Mouse (Mus musculus) liver, postnatal 0 days (tissue): ENCODE measurements at regions not wholly inside any gene's neighbourhood (a gene's known extent, or its start where the extent isn't known, plus 50 kb on each side); places are given as distances from the start of the nearest gene placed in this dataset.

Source experiments
- ATAC-seq: fragments of 200-750 bp; cut with Nextera tagmentation; 2 replicates; pipeline ENCODE4 v1.8.0; 2017; ENCODE audit warnings: mild to moderate bottlenecking, moderate library complexity
- DNase-seq: peaks from one replicate; pipeline ENCODE4 v3.0.0-alpha.2; 2016
- H3K27ac ChIP-seq: fragments of 300-500 bp; sonication (generic); 2 replicates; pipeline ENCODE4 v1.5.1; 2014; ENCODE audit warnings: antibody characterized with exemption, moderate library complexity, mild to moderate bottlenecking, low read depth
- H3K27me3 ChIP-seq: fragments of 300-500 bp; sonication (generic); 2 replicates; pipeline ENCODE4 v1.6.1; 2014; ENCODE audit warnings: low read length, control low read depth, mixed read lengths; ENCODE audit not compliant: insufficient read depth
- H3K36me3 ChIP-seq: fragments of 300-500 bp; sonication (generic); replicated peaks from 2 replicates; pipeline ENCODE4 v1.6.1; 2014; ENCODE audit warnings: mild to moderate bottlenecking, control low read depth, low read length, moderate library complexity, mixed read lengths; ENCODE audit not compliant: insufficient read depth
- H3K4me1 ChIP-seq: fragments of 300-500 bp; sonication (generic); 2 replicates; pipeline ENCODE4 v1.6.1; 2014; ENCODE audit warnings: antibody characterized with exemption, mild to moderate bottlenecking, control low read depth; ENCODE audit not compliant: insufficient read depth
- H3K4me2 ChIP-seq: fragments of 300-500 bp; sonication (generic); 2 replicates; pipeline ENCODE4 v1.6.1; 2014; ENCODE audit warnings: low read depth, mild to moderate bottlenecking, low read length, moderate library complexity, mixed read lengths
- H3K4me3 ChIP-seq: fragments of 300-500 bp; sonication (generic); 2 replicates; pipeline ENCODE4 v1.5.1; 2014; ENCODE audit warnings: low read depth, low read length
- H3K9ac ChIP-seq: fragments of 300-500 bp; sonication (generic); replicated peaks from 2 replicates; pipeline ENCODE4 v1.6.1; 2014; ENCODE audit warnings: mild to moderate bottlenecking, moderate library complexity
- H3K9me3 ChIP-seq: fragments of 300-500 bp; sonication (generic); 2 replicates; pipeline ENCODE4 v1.6.1; 2016; ENCODE audit warnings: mild to moderate bottlenecking, control low read depth, low read length, mixed read lengths
- CTCF ChIP-seq: sonication (generic); IDR thresholded peaks from 2 replicates; pipeline ENCODE4 v1.5.1; 2016; ENCODE audit warnings: antibody characterized with exemption, low read depth
- EP300 ChIP-seq: IDR thresholded peaks from 2 replicates; pipeline ENCODE4 v1.6.1; 2016; ENCODE audit warnings: antibody characterized with exemption, low read depth, mild to moderate bottlenecking
- WGBS: fragments of 180-500 bp; shearing (Covaris S2); extraction: QIAGEN DNeasy Blood & Tissue Kit; methylation state at CpG from one replicate; pipeline ENCODE4 v1.1.7; 2014; ENCODE audit not compliant: insufficient replicate concordance; 5-methylcytosine and 5-hydroxymethylcytosine counted together

GRCm38 (mm10) chr11:37442781-37443180, 207.0 kb upstream of the Tenm2 start:
- Histone ChIP-seq H3K4me1 (no peaks in the 10 kb centered on the region), H3K27me3 (no peaks in the 10 kb centered on the region), H3K36me3 (no peaks in the 10 kb centered on the region), H3K4me3 (no peak overlapping the region), H3K9me3 (no peaks in the 10 kb centered on the region), H3K27ac (no peak overlapping the region), H3K9ac (no peak overlapping the region), H3K4me2 (no peak overlapping the region)
- 51% methylated on average over 2 of the region's 2 CpGs for WGBS
- TF ChIP-seq CTCF (no peak), EP300 (no peak)
- DNase-seq (no peak), ATAC-seq (no peak)

DNA sequence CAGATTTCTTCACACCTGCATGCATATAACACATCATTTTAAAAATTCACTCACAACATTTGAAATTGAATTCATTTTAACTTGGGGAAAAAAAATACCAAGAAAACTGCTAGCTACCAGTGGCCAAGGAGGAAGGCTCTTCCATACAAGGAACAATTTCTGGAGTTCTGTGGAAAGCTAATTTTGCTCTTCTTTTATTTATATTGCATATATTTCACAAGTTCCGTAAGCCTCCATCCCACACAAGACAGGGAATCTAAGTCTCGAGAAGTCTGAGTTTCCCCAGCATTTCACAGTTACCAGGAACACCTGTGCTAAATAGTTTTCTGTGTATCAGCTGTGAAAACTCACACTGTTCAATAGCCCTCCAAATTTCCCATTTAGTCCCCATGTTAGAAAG, 198.8 kb upstream of the Tenm2 start:
- H3K4me1 ChIP-seq: no peaks in the 10 kb centered on the region
- DNase-seq (no peak), ATAC-seq (no peak)
- H3K4me2 ChIP-seq: no peak overlapping the region
- H3K36me3 ChIP-seq: no peaks in the 10 kb centered on the region
- no peak overlapping the region for H3K4me3 ChIP-seq
- H3K27me3 ChIP-seq: no peaks in the 10 kb centered on the region
- H3K9ac ChIP-seq: no peak overlapping the region
- no peaks in the 10 kb centered on the region for H3K9me3 ChIP-seq
- WGBS: 84% methylated on average over 2 of the region's 2 CpGs
- TF ChIP-seq EP300 (no peak), CTCF (no peak)
- no peak overlapping the region for H3K27ac ChIP-seq

DNA sequence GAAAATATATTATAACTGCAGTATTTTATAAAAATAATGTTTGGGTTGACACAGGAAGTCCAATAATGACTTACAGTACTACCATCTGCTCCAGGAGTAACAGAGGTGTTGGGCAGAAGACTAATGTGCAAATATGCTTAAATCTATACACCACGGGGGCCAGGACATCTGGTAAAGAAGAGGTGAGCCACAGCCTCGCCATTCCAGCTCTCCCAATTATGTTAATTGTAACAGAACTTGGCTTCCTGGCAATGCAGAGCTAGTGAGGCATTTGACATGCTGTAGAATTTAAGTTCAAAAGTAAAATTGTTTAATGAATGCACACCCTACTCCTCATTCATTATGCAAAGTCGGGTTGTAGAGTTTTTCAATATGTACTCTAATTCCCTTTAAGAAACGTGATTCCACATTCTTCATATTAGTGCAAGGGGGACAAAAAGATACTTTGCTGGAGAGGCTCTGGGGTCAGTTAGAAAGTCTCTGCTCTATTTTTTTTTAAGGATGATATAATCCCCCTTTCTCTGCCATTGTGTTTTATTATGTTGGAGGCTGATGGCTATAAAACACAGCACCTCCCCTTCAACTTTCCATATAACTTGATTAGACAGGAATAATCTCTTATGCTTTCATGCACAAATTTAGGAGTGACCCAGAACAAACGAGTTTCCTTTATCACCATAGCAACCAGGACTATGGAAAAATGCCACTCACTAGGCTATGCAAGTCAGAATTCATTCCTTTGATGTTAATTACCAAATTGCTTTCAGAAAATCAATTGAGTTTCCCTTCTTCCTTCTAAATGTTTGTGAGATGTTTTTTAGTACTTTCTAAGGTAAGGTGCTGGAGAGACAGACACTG, 188.8 kb upstream of the Tenm2 start:
- 49% methylated on average over 5 of the region's 5 CpGs for WGBS
- Histone ChIP-seq H3K4me2 (no peak overlapping the region), H3K36me3 (no peaks in the 10 kb centered on the region), H3K27me3 (no peaks in the 10 kb centered on the region), H3K27ac (no peak overlapping the region), H3K9ac (no peak overlapping the region), H3K9me3 (no peaks in the 10 kb centered on the region), H3K4me1 (no peaks in the 10 kb centered on the region), H3K4me3 (no peak overlapping the region)
- no peak for ATAC-seq
- no peak for DNase-seq
- TF ChIP-seq EP300 (no peak), CTCF (no peak)

DNA sequence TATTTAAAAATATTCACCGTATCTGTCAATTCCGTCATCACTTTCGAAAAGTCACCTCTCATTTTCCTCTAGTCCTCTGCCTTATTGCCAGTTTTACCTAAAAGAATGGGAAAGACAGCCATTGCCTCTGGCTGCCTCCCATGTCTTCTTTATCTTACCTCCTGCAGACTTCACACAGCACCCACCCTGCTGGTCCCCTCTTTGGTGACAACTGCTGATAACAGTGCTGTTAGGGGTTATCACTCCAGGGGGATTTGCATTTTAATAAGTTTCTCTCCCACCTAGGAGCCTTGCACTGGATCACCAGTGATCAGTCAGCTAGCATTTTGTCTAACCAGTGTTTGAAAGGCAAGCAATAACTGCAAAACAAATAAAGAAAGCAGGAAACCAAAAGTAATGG, 177.1 kb upstream of the Tenm2 start:
- H3K4me2 ChIP-seq: no peak overlapping the region

GRCm38 (mm10) chr11:37367971-37368370, 132.2 kb upstream of the Tenm2 start:
- H3K4me1 ChIP-seq: no peaks in the 10 kb centered on the region
- TF ChIP-seq EP300 (no peak), CTCF (no peak)
- no peak overlapping the region for H3K27ac ChIP-seq
- H3K9me3 ChIP-seq: no peaks in the 10 kb centered on the region
- H3K27me3 ChIP-seq: no peaks in the 10 kb centered on the region
- no peak overlapping the region for H3K9ac ChIP-seq
- ATAC-seq (no peak), DNase-seq (no peak)
- no peaks in the 10 kb centered on the region for H3K36me3 ChIP-seq
- no peak overlapping the region for H3K4me3 ChIP-seq
- 67% methylated on average over 1 of the region's 1 CpGs for WGBS
- no peak overlapping the region for H3K4me2 ChIP-seq

More for the DNA sequence above, 177.1 kb upstream of the Tenm2 start:
- Histone ChIP-seq H3K27me3 (no peaks in the 10 kb centered on the region), H3K9me3 (no peaks in the 10 kb centered on the region), H3K27ac (no peak overlapping the region), H3K4me1 (no peaks in the 10 kb centered on the region), H3K36me3 (no peaks in the 10 kb centered on the region), H3K4me3 (no peak overlapping the region), H3K9ac (no peak overlapping the region)
- 55% methylated on average over 3 of the region's 3 CpGs for WGBS
- ATAC-seq (no peak), DNase-seq (no peak)
- TF ChIP-seq CTCF (no peak), EP300 (no peak)

GRCm38 (mm10) chr11:37364430-37364829, 128.7 kb upstream of the Tenm2 start:
- no peaks in the 10 kb centered on the region for H3K36me3 ChIP-seq
- WGBS: 81% methylated on average over 2 of the region's 2 CpGs
- DNase-seq (no peak), ATAC-seq (no peak)
- H3K27ac ChIP-seq: no peak overlapping the region
- no peaks in the 10 kb centered on the region for H3K4me1 ChIP-seq
- H3K27me3 ChIP-seq: no peaks in the 10 kb centered on the region
- no peaks in the 10 kb centered on the region for H3K9me3 ChIP-seq
- no peak overlapping the region for H3K4me3 ChIP-seq
- no peak overlapping the region for H3K4me2 ChIP-seq
- H3K9ac ChIP-seq: no peak overlapping the region
- no peak for TF ChIP-seq EP300
- TF ChIP-seq CTCF: no peak

DNA sequence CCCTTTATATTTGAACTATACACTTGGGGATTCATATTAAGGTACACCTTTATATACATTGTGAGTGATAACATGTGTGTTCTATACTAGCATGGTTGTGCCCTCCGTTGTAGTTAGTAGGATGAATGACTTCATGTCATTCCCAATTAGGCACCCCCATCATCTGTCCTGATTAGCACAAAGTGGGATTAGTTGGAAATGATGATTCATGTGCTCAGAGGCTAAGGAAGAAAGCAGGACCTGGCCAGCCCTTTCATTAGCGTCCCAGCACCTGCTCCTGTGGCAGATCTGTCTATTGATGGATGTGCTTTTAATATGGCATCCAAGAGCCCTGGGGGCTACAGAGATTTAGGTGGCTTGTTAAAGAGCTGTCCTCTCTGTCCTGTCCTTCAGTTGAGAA, 119.3 kb upstream of the Tenm2 start:
- Histone ChIP-seq H3K9me3 (no peaks in the 10 kb centered on the region), H3K36me3 (no peaks in the 10 kb centered on the region), H3K4me3 (no peak overlapping the region), H3K9ac (no peak overlapping the region), H3K27me3 (no peaks in the 10 kb centered on the region), H3K4me1 (no peaks in the 10 kb centered on the region), H3K27ac (no peak overlapping the region), H3K4me2 (no peak overlapping the region)
- DNase-seq (no peak), ATAC-seq (no peak)
- 79% methylated on average over 2 of the region's 2 CpGs for WGBS
- TF ChIP-seq CTCF: no peak
